Comparison of ENCODE assay signal across 11 mouse cellular contexts in genomic region chr13:63038871-63039270, GRCm38 (mm10).
"Had no signal": no experiment of that assay in that cellular context is flagged by ENCODE, and none has a peak within 500 bp of the region (broad histone marks: within the 10 kb centered on the region; RNA-seq: fewer than 3 reads in every experiment).

No protein-coding gene starts in this region.

- H3K27me3 ChIP-seq: liver, embryonic 12.5 days; neural tube, embryonic 15.5 days had no signal

- H3K4me3 ChIP-seq: liver, embryonic 12.5 days; midbrain, embryonic 10.5 days; myocyte; neural tube, embryonic 15.5 days had no signal

- H3K36me3 ChIP-seq: liver, embryonic 12.5 days; midbrain, embryonic 10.5 days; neural tube, embryonic 15.5 days had no signal

- H3K9me3 ChIP-seq: liver, embryonic 12.5 days; midbrain, embryonic 10.5 days; neural tube, embryonic 15.5 days had no signal

- H3K9ac ChIP-seq: liver, embryonic 12.5 days; neural tube, embryonic 15.5 days had no signal

- ATAC-seq: hindbrain, postnatal 0 days; liver, embryonic 12.5 days had no signal

- H3K4me2 ChIP-seq: liver, embryonic 12.5 days; neural tube, embryonic 15.5 days had no signal

- DNase-seq: kidney, adult 11 months; left cerebral cortex, postnatal 4 days; right cerebral cortex, adult 18-20 months; right cerebral cortex, postnatal 25 days; thymus, adult 18-20 months; thymus, postnatal 14 days had no signal

- H3K4me1 ChIP-seq: midbrain, embryonic 10.5 days had no signal

- H3K27ac ChIP-seq: hindbrain, postnatal 0 days; liver, embryonic 12.5 days; midbrain, embryonic 10.5 days; neural tube, embryonic 15.5 days had no signal
